Mouse (Mus musculus) E14TG2a.4 (cell line): Measurements from ENCODE around the gene Slc29a3.

Source experiments
- CTCF ChIP-seq: conservative IDR thresholded peaks from 2 replicates; pipeline ENCODE4 v1.5.1; 2014; ENCODE audit warnings: low read length
- NANOG ChIP-seq: IDR thresholded peaks from 2 replicates; pipeline ENCODE4 v1.6.1; 2014; ENCODE audit warnings: borderline replicate concordance, low read length, mixed read lengths
- POU5F1 ChIP-seq: IDR thresholded peaks from 2 replicates; pipeline ENCODE4 v1.6.1; 2014; ENCODE audit warnings: low read length, borderline replicate concordance

GRCm38 (mm10) chr10:60668591-60668990 lies 84.0 kb downstream of the Slc29a3 start:
- TF ChIP-seq CTCF (no peak), POU5F1 (no peak), NANOG (no peak)
